Mouse (Mus musculus) limb, embryonic 14.5 days (tissue): ENCODE data around the gene Lrr1. TPM values are rescaled to one million over a fixed set of nuclear protein-coding genes. Genes with fewer than 3 reads are reported as not detected.

ENCODE experiments used
- ATAC-seq: fragments of 200-750 bp; cut with Nextera tagmentation; 2 replicates; pipeline ENCODE4 v1.8.0; 2017; ENCODE audit warnings: low read depth, moderate number of reproducible peaks, moderate TSS enrichment; ENCODE audit not compliant: low FRiP score
- DNase-seq: peaks from one replicate; pipeline ENCODE4 v3.0.0-alpha.2; 2015; ENCODE audit warnings: low spot score
- H3K27ac ChIP-seq: fragments of 300-500 bp; sonication (generic); replicated peaks from 2 replicates; pipeline ENCODE4 v1.5.1; 2014; ENCODE audit warnings: low read depth, mild to moderate bottlenecking, low read length, moderate library complexity, mixed read lengths
- H3K27me3 ChIP-seq: fragments of 300-500 bp; sonication (generic); 2 replicates; pipeline ENCODE4 v1.6.1; 2014; ENCODE audit warnings: low read length, mixed read lengths; ENCODE audit not compliant: control insufficient read depth, insufficient read depth
- H3K36me3 ChIP-seq: fragments of 300-500 bp; sonication (generic); 2 replicates; pipeline ENCODE4 v1.6.1; 2014; ENCODE audit warnings: mild to moderate bottlenecking, low read length, moderate library complexity, mixed read lengths; ENCODE audit not compliant: control insufficient read depth, insufficient read depth
- H3K4me1 ChIP-seq: fragments of 300-500 bp; sonication (generic); 2 replicates; pipeline ENCODE4 v1.6.1; 2014; ENCODE audit warnings: antibody characterized with exemption, low read length, mixed read lengths; ENCODE audit not compliant: control insufficient read depth, insufficient read depth
- H3K4me2 ChIP-seq: fragments of 300-500 bp; sonication (generic); replicated peaks from 2 replicates; pipeline ENCODE4 v1.6.1; 2014; ENCODE audit warnings: low read depth, mild to moderate bottlenecking, low read length, moderate library complexity; ENCODE audit not compliant: severe bottlenecking
- H3K4me3 ChIP-seq: fragments of 300-500 bp; sonication (generic); replicated peaks from 2 replicates; pipeline ENCODE4 v1.5.1; 2014; ENCODE audit warnings: low read length
- H3K9ac ChIP-seq: fragments of 300-500 bp; sonication (generic); 2 replicates; pipeline ENCODE4 v1.6.1; 2014; ENCODE audit warnings: mild to moderate bottlenecking, low read depth, low read length, moderate library complexity; ENCODE audit not compliant: severe bottlenecking
- H3K9me3 ChIP-seq: fragments of 300-500 bp; sonication (generic); 2 replicates; pipeline ENCODE4 v1.6.1; 2016; ENCODE audit warnings: low read length; ENCODE audit not compliant: control insufficient read depth
- POLR2A ChIP-seq: fragments of 200-500 bp; IDR thresholded peaks from 2 replicates; pipeline ENCODE4 v1.8.0; 2012; ENCODE audit warnings: inconsistent platforms, mild to moderate bottlenecking, moderate library complexity, borderline replicate concordance; ENCODE audit not compliant: insufficient read depth, insufficient read length; ENCODE audit errors: extremely low read depth
- whole genome bisulfite sequencing: fragments of 180-500 bp; shearing (Covaris S2); extraction: QIAGEN DNeasy Blood & Tissue Kit; methylation state at CpG from one replicate; pipeline ENCODE4 v1.1.7; 2014; 5-methylcytosine and 5-hydroxymethylcytosine counted together
- polyA plus RNA-seq, 2 experiments: library from polyadenylated mRNA; depleted of rRNA in 1 of 2; stranded (reverse) in 1 of 2; unstranded in 1 of 2; fragments of >200 nt; fragmentation: Nextera tagmentation in 1 of 2; extraction: Ambion mirVana in 1 of 2; gene quantifications; 2 replicates each; pipeline versions ENCODE4 v1.2.1 to v1.2.3; 2012 to 2014

Lrr1 gene
- polyA plus RNA-seq (2012; rRNA removed) (11.8 and 14.1 TPM in 2 replicates), polyA plus RNA-seq (2014; fragmentation: Nextera tagmentation; extraction: Ambion mirVana) (17.4 and 19.8 TPM in 2 replicates)

DNA sequence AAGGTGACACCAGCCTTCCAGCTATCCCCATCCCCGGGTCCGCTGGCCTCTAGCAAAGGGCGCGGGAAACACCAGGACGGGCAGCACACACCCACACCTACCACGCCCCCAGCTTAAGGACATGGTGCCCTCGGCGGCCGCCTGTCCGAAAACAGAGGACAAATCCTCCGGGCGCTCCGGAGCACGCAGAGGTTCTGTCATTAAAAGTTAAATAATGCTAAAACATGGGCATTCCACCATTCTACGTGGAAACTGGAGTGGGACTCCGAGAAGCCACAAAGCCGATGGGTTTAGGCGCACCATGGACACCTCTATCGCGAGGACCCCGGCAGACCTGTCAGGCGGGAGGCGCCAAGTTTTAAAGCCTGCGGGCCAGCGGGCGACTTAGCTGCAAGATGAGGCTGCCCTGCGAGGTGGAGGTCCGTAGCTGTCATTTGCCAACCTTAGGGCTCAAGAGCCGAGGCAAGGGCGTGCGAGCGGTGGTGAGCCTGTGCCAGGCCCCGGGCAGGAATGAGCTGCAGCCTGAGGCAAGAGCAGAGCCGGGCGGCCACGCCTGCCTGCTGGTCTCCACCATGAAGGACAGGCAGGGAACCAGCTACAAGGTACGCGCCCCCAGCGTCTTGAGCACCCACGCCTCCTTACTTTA, at the start of gene Lrr1:
Lrr1 (plus strand) TSS at position 354 of the 646 bp plus-strand sequence.
- H3K36me3 ChIP-seq: peaks cover 3% of the 10 kb centered on the region
- 0 out of 2 replicates have a peak, but pooled peaks cover 3% of the 10 kb centered on the region for H3K4me1 ChIP-seq
- H3K4me2 ChIP-seq: peak within 1 kb of the TSS; percentile 85
- peak; percentile 81 for DNase-seq
- under 1% methylated on average over 39 of the region's 40 CpGs for WGBS
- ATAC-seq: peak; percentile 94
- TF ChIP-seq POLR2A: 0 out of 2 replicates have a peak, but pooled peaks have one; percentile 26
- no peaks in the 10 kb centered on the region for H3K27me3 ChIP-seq
- H3K9ac ChIP-seq: peak within 1 kb of the TSS; percentile 75
- peak within 1 kb of the TSS; percentile 70 for H3K4me3 ChIP-seq
- peak within 1 kb of the TSS; percentile 88 for H3K27ac ChIP-seq
- H3K9me3 ChIP-seq: no peaks in the 10 kb centered on the region

DNA sequence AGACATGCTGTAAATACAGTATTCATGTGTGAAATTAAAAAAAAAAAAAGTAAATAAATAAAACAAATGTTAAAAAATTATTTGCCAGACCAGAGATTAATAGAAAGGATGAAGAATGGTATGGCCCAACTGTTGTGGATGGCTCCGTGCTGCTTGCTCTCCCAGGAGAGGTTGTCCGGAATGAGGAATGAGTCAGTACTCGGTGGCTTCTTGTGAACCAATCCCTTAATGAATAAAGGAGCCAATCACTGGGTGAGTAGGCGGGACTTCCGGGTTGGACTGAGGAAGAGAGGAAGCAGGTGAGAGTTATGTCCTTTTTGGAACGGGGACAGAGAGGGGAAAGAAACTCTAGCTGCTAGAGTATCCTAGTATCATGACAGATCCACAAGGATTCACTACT, 48.7 kb upstream of the Lrr1 start:
- no peak overlapping the region for H3K27ac ChIP-seq
- ATAC-seq (no peak), DNase-seq (no peak)
- H3K4me1 ChIP-seq: no peaks in the 10 kb centered on the region
- no peak for TF ChIP-seq POLR2A
- H3K4me3 ChIP-seq: no peak overlapping the region
- no peak overlapping the region for H3K4me2 ChIP-seq
- no peak overlapping the region for H3K9ac ChIP-seq
- no peaks in the 10 kb centered on the region for H3K36me3 ChIP-seq
- H3K27me3 ChIP-seq: no peaks in the 10 kb centered on the region
- WGBS: 84% methylated on average over 6 of the region's 6 CpGs
- no peaks in the 10 kb centered on the region for H3K9me3 ChIP-seq

DNA sequence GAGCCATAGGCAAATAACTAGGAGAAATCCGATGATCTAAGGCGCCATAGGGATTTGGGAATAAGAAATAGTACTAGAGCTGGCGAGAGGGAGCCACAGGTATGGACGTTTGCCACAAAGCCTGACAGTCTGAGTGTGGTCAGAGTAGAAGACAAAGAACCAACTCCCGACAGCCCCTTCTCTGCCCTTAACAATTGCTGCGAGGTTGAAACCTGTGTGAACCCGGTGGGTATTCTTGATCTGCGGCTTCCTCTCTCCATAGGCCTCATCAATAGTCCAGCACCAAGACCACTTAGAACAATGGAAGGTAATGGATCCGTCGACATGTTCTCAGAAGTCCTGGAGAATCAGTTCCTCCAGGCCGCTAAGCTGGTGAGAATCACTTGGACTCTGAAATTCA, 45.8 kb upstream of the Lrr1 start:
- Histone ChIP-seq H3K36me3 (no peaks in the 10 kb centered on the region), H3K27me3 (no peaks in the 10 kb centered on the region), H3K9ac (no peak overlapping the region), H3K27ac (no peak overlapping the region), H3K4me3 (no peak overlapping the region), H3K4me2 (no peak overlapping the region), H3K9me3 (no peaks in the 10 kb centered on the region), H3K4me1 (no peaks in the 10 kb centered on the region)
- 86% methylated on average over 11 of the region's 11 CpGs for WGBS
- no peak for TF ChIP-seq POLR2A
- no peak for ATAC-seq
- DNase-seq: no peak

DNA sequence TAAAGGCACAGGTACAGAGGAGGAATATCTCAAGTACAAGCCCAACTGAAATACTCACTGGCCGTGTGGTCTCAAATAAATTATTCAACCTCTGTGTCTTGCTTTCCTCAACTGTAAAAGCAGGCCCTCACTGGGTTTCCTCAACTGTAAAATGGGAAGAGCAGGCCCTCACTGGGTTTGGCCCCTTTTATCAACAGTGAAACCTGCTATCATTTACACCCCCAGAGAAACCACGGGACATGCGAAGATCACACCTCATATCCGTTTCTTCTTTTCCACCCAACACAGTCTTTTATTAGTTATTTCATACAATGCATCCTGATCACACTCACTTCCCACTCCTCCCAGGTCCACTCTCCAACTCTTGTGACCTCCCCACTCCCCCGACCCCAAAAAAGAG, 43.5 kb upstream of the Lrr1 start:
- ATAC-seq: no peak
- WGBS: 88% methylated on average over 5 of the region's 5 CpGs
- TF ChIP-seq POLR2A: no peak
- Histone ChIP-seq H3K27ac (no peak overlapping the region), H3K36me3 (no peaks in the 10 kb centered on the region), H3K4me3 (no peak overlapping the region), H3K4me1 (peaks cover under 1% of the 10 kb centered on the region; the same call in 1 of the 2 replicates), H3K4me2 (no peak overlapping the region), H3K9ac (no peak overlapping the region), H3K27me3 (no peaks in the 10 kb centered on the region), H3K9me3 (no peaks in the 10 kb centered on the region)
- DNase-seq: no peak

DNA sequence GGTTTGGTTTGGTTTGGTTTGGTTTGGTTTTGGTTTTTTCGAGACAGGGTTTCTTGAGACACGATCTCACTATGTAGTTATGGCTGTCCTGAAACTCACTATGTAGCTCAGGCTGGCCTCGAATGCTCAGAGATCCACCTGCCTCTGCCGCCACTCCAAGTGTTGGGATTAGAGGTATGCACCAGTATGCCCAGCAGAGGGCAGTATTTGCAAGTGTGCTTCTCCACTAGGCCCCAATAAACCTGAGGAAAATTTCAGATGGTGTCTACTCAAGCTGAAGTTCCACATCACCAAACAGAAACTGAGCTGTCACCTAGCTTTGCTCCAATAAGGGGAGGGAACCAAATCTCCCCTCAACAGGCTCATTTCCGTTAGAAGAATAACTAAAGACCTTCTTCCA, 41.4 kb upstream of the Lrr1 start:
- no peak for ATAC-seq
- H3K9ac ChIP-seq: no peak overlapping the region
- H3K9me3 ChIP-seq: no peaks in the 10 kb centered on the region
- no peak overlapping the region for H3K27ac ChIP-seq
- TF ChIP-seq POLR2A: no peak
- H3K27me3 ChIP-seq: no peaks in the 10 kb centered on the region
- H3K36me3 ChIP-seq: no peaks in the 10 kb centered on the region
- no peak overlapping the region for H3K4me3 ChIP-seq
- no peak overlapping the region for H3K4me2 ChIP-seq
- peak; percentile 32 for DNase-seq
- peaks cover 4% of the 10 kb centered on the region; the same call in 1 of the 2 replicates for H3K4me1 ChIP-seq
- 89% methylated on average over 5 of the region's 5 CpGs for WGBS
